18 mouse cellular contexts compared by ENCODE assay signal in genomic region chr6:99953980-99954776, GRCm38 (mm10).
DNase-seq lines count a peak whose midpoint lies in the region; ATAC-seq lines count a peak whose summit lies in the region.
"Had no signal": no experiment of that assay in that cellular context is flagged by ENCODE, and none has a peak within 500 bp of the region (broad histone marks: within the 10 kb centered on the region; RNA-seq: fewer than 3 reads in every experiment).

No protein-coding gene starts in this region.

- ATAC-seq in heart, embryonic 15.5 days (replicated peaks; ENCODE audit: insufficient number of reproducible peaks, insufficient read depth, low FRiP score, low read depth), result no peak; the same call in 1 of the 2 replicates
- ATAC-seq in forebrain, embryonic 16.5 days, result peak; percentile 73
- ATAC-seq in midbrain, embryonic 13.5 days, result peak; percentile 79
- ATAC-seq: intestine, embryonic 15.5 days had no signal

- peak overlapping the region; percentile 29 for H3K27ac ChIP-seq in heart, embryonic 15.5 days
- peak overlapping the region; percentile 55 for H3K27ac ChIP-seq in forebrain, embryonic 16.5 days (ENCODE audit: low read length)
- peak overlapping the region; percentile 26 for H3K27ac ChIP-seq in midbrain, embryonic 13.5 days
- H3K27ac ChIP-seq: embryonic facial prominence, embryonic 15.5 days; intestine, embryonic 15.5 days; kidney, embryonic 15.5 days; limb, embryonic 12.5 days; liver, embryonic 14.5 days; neural tube, embryonic 12.5 days had no signal

- no peaks in the 10 kb centered on the region for H3K9me3 ChIP-seq in heart, embryonic 15.5 days (replicated peaks)
- H3K9me3 ChIP-seq in forebrain, embryonic 16.5 days (ENCODE audit: control insufficient read depth, low read length), result no peaks in the 10 kb centered on the region
- no peaks in the 10 kb centered on the region for H3K9me3 ChIP-seq in midbrain, embryonic 13.5 days
- H3K9me3 ChIP-seq: embryonic facial prominence, embryonic 15.5 days; heart, embryonic 12.5 days; intestine, embryonic 15.5 days; kidney, embryonic 15.5 days; limb, embryonic 12.5 days; neural tube, embryonic 12.5 days had no signal

- no peak overlapping the region for H3K4me2 ChIP-seq in heart, embryonic 15.5 days
- H3K4me2 ChIP-seq in forebrain, embryonic 16.5 days (ENCODE audit: low read length), result no peak overlapping the region
- H3K4me2 ChIP-seq in midbrain, embryonic 13.5 days (replicated peaks), result 0 out of 2 replicates have a peak overlapping the region, but pooled peaks have one; percentile 0
- H3K4me2 ChIP-seq: embryonic facial prominence, embryonic 15.5 days; heart, embryonic 12.5 days; intestine, embryonic 15.5 days; kidney, embryonic 15.5 days; limb, embryonic 12.5 days; neural tube, embryonic 12.5 days had no signal

- H3K4me3 ChIP-seq in heart, embryonic 15.5 days, result no peak overlapping the region
- H3K4me3 ChIP-seq in forebrain, embryonic 16.5 days (replicated peaks; ENCODE audit: low read length), result no peak overlapping the region
- no peak overlapping the region for H3K4me3 ChIP-seq in midbrain, embryonic 13.5 days (replicated peaks)
- H3K4me3 ChIP-seq: embryonic facial prominence, embryonic 15.5 days; heart, embryonic 12.5 days; intestine, embryonic 15.5 days; kidney, embryonic 15.5 days; limb, embryonic 12.5 days; neural tube, embryonic 12.5 days had no signal

- 61% methylated on average over 11 of the region's 11 CpGs for WGBS in heart, embryonic 15.5 days
- WGBS in forebrain, embryonic 16.5 days, result 18% methylated on average over 11 of the region's 11 CpGs
- 32% methylated on average over 11 of the region's 11 CpGs for WGBS in midbrain, embryonic 13.5 days

- no peak overlapping the region for H3K9ac ChIP-seq in heart, embryonic 15.5 days
- no peak overlapping the region for H3K9ac ChIP-seq in forebrain, embryonic 16.5 days (replicated peaks; ENCODE audit: low read depth, low read length)
- no peak overlapping the region for H3K9ac ChIP-seq in midbrain, embryonic 13.5 days (replicated peaks)
- H3K9ac ChIP-seq: embryonic facial prominence, embryonic 15.5 days; heart, embryonic 12.5 days; intestine, embryonic 15.5 days; kidney, embryonic 15.5 days; limb, embryonic 12.5 days; liver, embryonic 14.5 days; neural tube, embryonic 12.5 days had no signal

- H3K27me3 ChIP-seq in heart, embryonic 15.5 days, result peaks cover 17% of the 10 kb centered on the region
- no peaks in the 10 kb centered on the region for H3K27me3 ChIP-seq in forebrain, embryonic 16.5 days (replicated peaks; ENCODE audit: control insufficient read depth, insufficient read depth, low read length)
- peaks cover 17% of the 10 kb centered on the region; the same call in 1 of the 2 replicates for H3K27me3 ChIP-seq in midbrain, embryonic 13.5 days
- H3K27me3 ChIP-seq: embryonic facial prominence, embryonic 15.5 days; intestine, embryonic 15.5 days had no signal

- no peaks in the 10 kb centered on the region for H3K36me3 ChIP-seq in heart, embryonic 15.5 days
- no peaks in the 10 kb centered on the region for H3K36me3 ChIP-seq in forebrain, embryonic 16.5 days (ENCODE audit: control insufficient read depth, insufficient read depth)
- no peaks in the 10 kb centered on the region for H3K36me3 ChIP-seq in midbrain, embryonic 13.5 days
- H3K36me3 ChIP-seq: embryonic facial prominence, embryonic 15.5 days; heart, embryonic 12.5 days; intestine, embryonic 15.5 days; kidney, embryonic 15.5 days; limb, embryonic 12.5 days; neural tube, embryonic 12.5 days had no signal

- H3K4me1 ChIP-seq in heart, embryonic 15.5 days (replicated peaks), result peaks cover 22% of the 10 kb centered on the region
- H3K4me1 ChIP-seq in forebrain, embryonic 16.5 days (replicated peaks; ENCODE audit: control insufficient read depth, insufficient read depth, low read length), result peaks cover 14% of the 10 kb centered on the region
- H3K4me1 ChIP-seq in midbrain, embryonic 13.5 days (replicated peaks), result peaks cover 22% of the 10 kb centered on the region
- H3K4me1 ChIP-seq: intestine, embryonic 15.5 days; neural tube, embryonic 12.5 days had no signal

- DNase-seq in heart, adult 8-10 months (ENCODE audit: low spot score), result no peak
- peak; percentile 71 for DNase-seq in MN1 (ENCODE audit: low spot score)
- no peak for DNase-seq in embryo, embryonic 11 days
- no peak for DNase-seq in gastrocnemius, adult 18-20 months (ENCODE audit: low spot score)
- DNase-seq: B cell, adult 2 months; cerebellum, adult 11 months; gastrocnemius, postnatal 25 days; spleen, adult 18-20 months had no signal
